Mouse (Mus musculus) yolk sac, embryonic 10.5 days (tissue): ENCODE data around the gene Zfp335.
"Not testable (repeated sequence)": the region's sequence is repeated elsewhere in the genome, so short reads cannot be mapped to it uniquely, and the experiment has no call there.

Experiments
- DNase-seq: peaks from one replicate; pipeline ENCODE4 v3.0.0-alpha.2; 2017; ENCODE audit warnings: low spot score

The Zfp335 gene

GRCm38 (mm10) chr2:164892696-164893216, 18.8 kb downstream of the Zfp335 start:
- DNase-seq = no peak

- DNase-seq = no peak
These were observed 19.5 kb downstream of the Zfp335 start for GRCm38 (mm10) chr2:164891908-164892695.

GRCm38 (mm10) chr2:164891056-164891834, 20.3 kb downstream of the Zfp335 start:
- DNase-seq = no peak

GRCm38 (mm10) chr2:164890411-164891049, 21.0 kb downstream of the Zfp335 start:
- DNase-seq = no peak

- no peak for DNase-seq
These were observed 21.6 kb downstream of the Zfp335 start for GRCm38 (mm10) chr2:164889960-164890359.

- DNase-seq = no peak
These were observed 22.6 kb downstream of the Zfp335 start for GRCm38 (mm10) chr2:164888996-164889395.

- DNase-seq = no peak
These were observed 24.9 kb downstream of the Zfp335 start for GRCm38 (mm10) chr2:164886617-164887016.

- DNase-seq = no peak
These were observed 25.8 kb downstream of the Zfp335 start for GRCm38 (mm10) chr2:164885788-164886187.

- no peak for DNase-seq
These were observed 28.9 kb downstream of the Zfp335 start for GRCm38 (mm10) chr2:164882619-164883018.

GRCm38 (mm10) chr2:164879568-164880277, 31.8 kb downstream of the Zfp335 start:
- peak; percentile 97 for DNase-seq

GRCm38 (mm10) chr2:164879228-164879567, 32.4 kb downstream of the Zfp335 start, which contains the start of gene Pcif1:
TSS of gene Pcif1 (plus strand) at chr2:164879304.
- peak; percentile 90 for DNase-seq

GRCm38 (mm10) chr2:164878509-164879227, 32.9 kb downstream of the Zfp335 start:
- DNase-seq = peak; percentile 81

GRCm38 (mm10) chr2:164877376-164878215, 34.0 kb downstream of the Zfp335 start:
- not testable (repeated sequence) for DNase-seq

- not testable (repeated sequence) for DNase-seq
These were observed 35.9 kb downstream of the Zfp335 start for GRCm38 (mm10) chr2:164875648-164876047.

- DNase-seq = no peak
These were observed 37.3 kb downstream of the Zfp335 start for GRCm38 (mm10) chr2:164874239-164874769.

- DNase-seq = no peak
These were observed 37.9 kb downstream of the Zfp335 start for GRCm38 (mm10) chr2:164873621-164874020.

- no peak for DNase-seq
These were observed 39.8 kb downstream of the Zfp335 start for GRCm38 (mm10) chr2:164871602-164872303.

- DNase-seq = no peak
These were observed 43.1 kb downstream of the Zfp335 start for GRCm38 (mm10) chr2:164868491-164868890.

GRCm38 (mm10) chr2:164867566-164867965, 44.0 kb downstream of the Zfp335 start:
- DNase-seq = no peak
